Comparison of ENCODE assay signal across 9 mouse cellular contexts in the genomic region with DNA sequence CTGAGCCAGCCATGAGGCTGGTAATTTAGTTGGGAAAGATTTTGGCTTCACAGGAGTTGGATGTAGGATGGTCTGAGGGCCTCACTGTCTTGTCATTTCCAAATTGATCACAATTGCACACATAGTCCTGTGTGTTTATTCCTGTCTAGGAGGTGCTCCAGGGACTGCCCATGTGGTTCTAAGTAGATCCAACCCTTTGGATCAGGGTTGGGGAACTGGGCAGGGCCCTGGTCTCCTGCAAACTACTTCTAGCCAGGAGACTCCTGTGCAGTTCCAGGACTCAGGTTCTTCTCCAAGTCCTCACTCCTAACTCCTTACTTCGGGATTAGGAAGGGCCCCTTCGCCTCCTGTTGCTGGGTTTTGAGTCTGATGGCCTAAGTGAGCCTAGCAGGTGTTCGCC. TPM values are rescaled to one million over a fixed set of nuclear protein-coding genes. Genes with fewer than 3 reads are reported as not detected.
DNase-seq lines count a peak whose midpoint lies in the region; ATAC-seq and TF ChIP-seq lines count a peak whose summit lies in the region.
"Had no signal": no experiment of that assay in that cellular context is flagged by ENCODE, and none has a peak within 500 bp of the region (broad histone marks: within the 10 kb centered on the region; RNA-seq: fewer than 3 reads in every experiment).

Gene Camkv (plus strand): TSS at position 301 of the 400 bp plus-strand sequence.

- intact Hi-C loops in gastrocnemius, postnatal 14 days (cut with DNase I; ENCODE audit: low total_unique reads), result no loop called here

- H3K9ac ChIP-seq in heart, embryonic 11.5 days (ENCODE audit: low read depth, low read length), result peak within 1 kb of the TSS; percentile 56
- peak within 1 kb of the TSS; percentile 52 for H3K9ac ChIP-seq in hindbrain, embryonic 11.5 days (ENCODE audit: low read depth, low read length)
- H3K9ac ChIP-seq in liver, embryonic 12.5 days, result peak within 1 kb of the TSS; percentile 48; the same call in 1 of the 2 replicates

- no peak for DNase-seq in heart, adult 9 months (ENCODE audit: low spot score in 2 of 2)
- DNase-seq in hindbrain, embryonic 11.5 days (ENCODE audit: low spot score), result no peak
- no peak for DNase-seq in adrenal gland, adult 8-10 months
- DNase-seq in frontal cortex, postnatal 10 days (ENCODE audit: low spot score in 2 of 2), result no peak
- no peak for DNase-seq in gastrocnemius, postnatal 14 days

- H3K27me3 ChIP-seq in heart, embryonic 11.5 days (ENCODE audit: control insufficient read depth, insufficient read depth, low read length), result peaks cover 53% of the 10 kb centered on the region
- peaks cover 50% of the 10 kb centered on the region for H3K27me3 ChIP-seq in E14TG2a.4 (ENCODE audit: insufficient read depth, low read length)
- H3K27me3 ChIP-seq in hindbrain, embryonic 11.5 days (ENCODE audit: control insufficient read depth, insufficient read depth, low read length), result peaks cover 4% of the 10 kb centered on the region
- H3K27me3 ChIP-seq in liver, embryonic 12.5 days (replicated peaks), result peaks cover 96% of the 10 kb centered on the region

- peaks cover 12% of the 10 kb centered on the region for H3K4me1 ChIP-seq in heart, embryonic 11.5 days (ENCODE audit: control insufficient read depth, insufficient read depth, low read length)
- H3K4me1 ChIP-seq in E14TG2a.4 (replicated peaks; ENCODE audit: low read depth, low read length), result peaks cover 49% of the 10 kb centered on the region
- peaks cover 17% of the 10 kb centered on the region for H3K4me1 ChIP-seq in hindbrain, embryonic 11.5 days (replicated peaks; ENCODE audit: control insufficient read depth, insufficient read depth, low read length)
- H3K4me1 ChIP-seq in liver, embryonic 12.5 days, result peaks cover 10% of the 10 kb centered on the region

- no peaks in the 10 kb centered on the region for H3K9me3 ChIP-seq in heart, embryonic 11.5 days (replicated peaks; ENCODE audit: control insufficient read depth, low read length)
- H3K9me3 ChIP-seq in E14TG2a.4 (ENCODE audit: low read length), result no peaks in the 10 kb centered on the region
- no peaks in the 10 kb centered on the region for H3K9me3 ChIP-seq in hindbrain, embryonic 11.5 days (ENCODE audit: control insufficient read depth, low read length)
- no peaks in the 10 kb centered on the region for H3K9me3 ChIP-seq in liver, embryonic 12.5 days (replicated peaks)

- no peak for ATAC-seq in heart, embryonic 11.5 days (replicated peaks; ENCODE audit: insufficient number of reproducible peaks, low FRiP score, low TSS enrichment)
- no peak for ATAC-seq in hindbrain, embryonic 11.5 days (ENCODE audit: low FRiP score)
- no peak for ATAC-seq in liver, embryonic 12.5 days

- WGBS in heart, embryonic 11.5 days (ENCODE audit: insufficient replicate concordance), result 12% methylated on average over 3 of the region's 3 CpGs
- 7% methylated on average over 3 of the region's 3 CpGs for WGBS in hindbrain, embryonic 11.5 days
- 38% methylated on average over 3 of the region's 3 CpGs for WGBS in liver, embryonic 12.5 days (ENCODE audit: insufficient replicate concordance)

- no peak within 1 kb of the TSS for H3K27ac ChIP-seq in heart, embryonic 11.5 days (ENCODE audit: low read depth, low read length)
- no peak within 1 kb of the TSS for H3K27ac ChIP-seq in hindbrain, embryonic 11.5 days (ENCODE audit: low read depth, low read length)
- no peak within 1 kb of the TSS for H3K27ac ChIP-seq in liver, embryonic 12.5 days

- no peak for TF ChIP-seq CTCF in E14TG2a.4 (conservative IDR thresholded peaks at IDR 0.05; ENCODE audit: low read length)

- no peaks in the 10 kb centered on the region for H3K36me3 ChIP-seq in heart, embryonic 11.5 days (ENCODE audit: control insufficient read depth, insufficient read depth, low read length)
- H3K36me3 ChIP-seq in E14TG2a.4 (ENCODE audit: insufficient read depth, low read length), result no peaks in the 10 kb centered on the region; the same call in 1 of the 2 replicates
- H3K36me3 ChIP-seq in hindbrain, embryonic 11.5 days (ENCODE audit: control insufficient read depth, insufficient read depth, low read length), result no peaks in the 10 kb centered on the region
- H3K36me3 ChIP-seq in liver, embryonic 12.5 days, result no peaks in the 10 kb centered on the region

- H3K4me3 ChIP-seq in heart, embryonic 11.5 days (ENCODE audit: low read depth, low read length), result peak within 1 kb of the TSS; percentile 53
- peak within 1 kb of the TSS; percentile 86 for H3K4me3 ChIP-seq in E14TG2a.4 (replicated peaks; ENCODE audit: low read length)
- H3K4me3 ChIP-seq in hindbrain, embryonic 11.5 days (ENCODE audit: low read depth, low read length), result peak within 1 kb of the TSS; percentile 41
- peak within 1 kb of the TSS; percentile 40 for H3K4me3 ChIP-seq in liver, embryonic 12.5 days
- H3K4me3 ChIP-seq: erythroblast, embryonic 14.5 days had no signal

- peak within 1 kb of the TSS; percentile 91 for H3K4me2 ChIP-seq in heart, embryonic 11.5 days
- H3K4me2 ChIP-seq in hindbrain, embryonic 11.5 days (replicated peaks; ENCODE audit: low read depth, low read length), result peak within 1 kb of the TSS; percentile 69
- H3K4me2 ChIP-seq in liver, embryonic 12.5 days, result peak within 1 kb of the TSS; percentile 68

RNA-seq across cellular contexts. Expression of gene Camkv, which starts in this region (rescaled TPM):
- 0.46 and 0.70 TPM in 2 replicates for polyA plus RNA-seq in heart, embryonic 11.5 days (2014; fragmentation: Nextera tagmentation; extraction: Ambion mirVana)
- polyA plus RNA-seq in hindbrain, embryonic 11.5 days (2014; fragmentation: Nextera tagmentation; extraction: Ambion mirVana), result 3.6 and 4.5 TPM in 2 replicates
- 0.53 and 0.54 TPM in 2 replicates for polyA plus RNA-seq in liver, embryonic 12.5 days (2016; fragmentation: Nextera tagmentation; extraction: Ambion mirVana)
- total RNA-seq in adrenal gland, adult 8-10 months (2022), result 10 to 100 TPM in 2 of 4 experiments, 1 to 10 TPM in 2; 6.4 to 11.1 (median 9.7) TPM
- total RNA-seq in gastrocnemius, postnatal 14 days (2021), result under 1 TPM; 0.16 to 0.24 TPM

Comparison
In these comparisons a context has a peak if more than half of its experiments do, and no peak if none do; other contexts are left out.
1. RNA of gene Camkv (total RNA-seq): 6.4 to 11.1 TPM in adrenal gland, adult 8-10 months; 0.16 to 0.24 TPM in gastrocnemius, postnatal 14 days; every median in the first group is over 4 times any median in the second.
2. Peak in every context shown above with its lines, with median percentiles within 50 percentile points of each other: H3K4me2 ChIP-seq, H3K4me3 ChIP-seq and H3K9ac ChIP-seq.